8 mouse cellular contexts compared by ENCODE assay signal in genomic region chr13:54503604-54504521, GRCm38 (mm10). TPM values are rescaled to one million over a fixed set of nuclear protein-coding genes. Genes with fewer than 3 reads are reported as not detected.
DNase-seq lines count a peak whose midpoint lies in the region; ATAC-seq and TF ChIP-seq lines count a peak whose summit lies in the region.

Simc1 (plus strand) TSS chr13:54503779.

- DNase-seq in brain, embryonic 14.5 days (ENCODE audit: low read depth): peak; percentile 80
- peak; percentile 72 for DNase-seq in kidney, postnatal 0 days (ENCODE audit: low spot score)
- DNase-seq in liver, embryonic 14.5 days (ENCODE audit: low read depth in 3 of 3, low spot score in 3 of 3): peak; percentile 47 to 50 (median 50)
- DNase-seq in neural tube, embryonic 10.5 days (ENCODE audit: extremely low spot score, low spot score): peak; percentile 85

- no peaks in the 10 kb centered on the region for H3K9me3 ChIP-seq in erythroblast, embryonic 14.5 days (ENCODE audit: control insufficient read depth, low read length)
- H3K9me3 ChIP-seq in heart, embryonic 12.5 days (replicated peaks): no peaks in the 10 kb centered on the region
- no peaks in the 10 kb centered on the region for H3K9me3 ChIP-seq in kidney, postnatal 0 days (replicated peaks; ENCODE audit: low read length)
- H3K9me3 ChIP-seq in liver, embryonic 14.5 days (ENCODE audit: control insufficient read depth, low read length): no peaks in the 10 kb centered on the region
- no peaks in the 10 kb centered on the region for H3K9me3 ChIP-seq in stomach, embryonic 15.5 days

- WGBS in heart, embryonic 12.5 days: under 1% methylated on average over 96 of the region's 105 CpGs
- under 1% methylated on average over 95 of the region's 105 CpGs for WGBS in kidney, postnatal 0 days
- under 1% methylated on average over 104 of the region's 105 CpGs for WGBS in liver, embryonic 14.5 days (ENCODE audit: insufficient replicate concordance)
- under 1% methylated on average over 105 of the region's 105 CpGs for WGBS in stomach, embryonic 15.5 days

- H3K27me3 ChIP-seq in erythroblast, embryonic 14.5 days (ENCODE audit: control insufficient read depth): peaks cover 32% of the 10 kb centered on the region
- no peaks in the 10 kb centered on the region for H3K27me3 ChIP-seq in heart, embryonic 12.5 days (replicated peaks)
- H3K27me3 ChIP-seq in kidney, postnatal 0 days (ENCODE audit: insufficient read depth, low read length): no peaks in the 10 kb centered on the region
- no peaks in the 10 kb centered on the region; the same call in 1 of the 2 replicates for H3K27me3 ChIP-seq in liver, embryonic 14.5 days (ENCODE audit: control insufficient read depth, insufficient read depth, low read length)
- H3K27me3 ChIP-seq in stomach, embryonic 15.5 days (replicated peaks): no peaks in the 10 kb centered on the region

- no peak for TF ChIP-seq CTCF in brain, embryonic 14.5 days (IDR thresholded peaks at IDR 0.05; ENCODE audit: borderline replicate concordance, extremely low read depth, insufficient read depth, insufficient read length)
- no peak for TF ChIP-seq CTCF in kidney, postnatal 0 days (IDR thresholded peaks at IDR 0.05; ENCODE audit: low read depth)
- TF ChIP-seq CTCF in liver, embryonic 14.5 days (IDR thresholded peaks at IDR 0.05; ENCODE audit: low read depth): 0 out of 2 replicates have a peak, but pooled peaks have one; percentile 8

- peak within 1 kb of the TSS; percentile 84 for H3K9ac ChIP-seq in heart, embryonic 12.5 days
- H3K9ac ChIP-seq in kidney, postnatal 0 days (ENCODE audit: low read depth, low read length): peak within 1 kb of the TSS; percentile 74
- peak within 1 kb of the TSS; percentile 69 for H3K9ac ChIP-seq in liver, embryonic 14.5 days (replicated peaks)
- peak within 1 kb of the TSS; percentile 74 for H3K9ac ChIP-seq in stomach, embryonic 15.5 days

- H3K27ac ChIP-seq in heart, embryonic 12.5 days (ENCODE audit: poor library complexity, severe bottlenecking): 0 out of 2 replicates have a peak within 1 kb of the TSS, but pooled peaks have one; percentile 14
- peak within 1 kb of the TSS; percentile 77 for H3K27ac ChIP-seq in kidney, postnatal 0 days
- H3K27ac ChIP-seq in liver, embryonic 14.5 days: peak within 1 kb of the TSS; percentile 28; the same call in 1 of the 2 replicates
- H3K27ac ChIP-seq in stomach, embryonic 15.5 days: peak within 1 kb of the TSS; percentile 64

- peak; percentile 74 for ATAC-seq in CD4-positive, CD25-positive, alpha-beta regulatory T cell, adult 4 months
- peak; percentile 95 for ATAC-seq in heart, embryonic 12.5 days (ENCODE audit: insufficient number of reproducible peaks, low FRiP score)
- ATAC-seq in kidney, postnatal 0 days (replicated peaks; ENCODE audit: low FRiP score, low read depth): peak; percentile 91
- peak; percentile 93 for ATAC-seq in liver, embryonic 14.5 days (ENCODE audit: insufficient read depth)
- ATAC-seq in stomach, embryonic 15.5 days (ENCODE audit: insufficient read depth, low FRiP score, low read depth): peak; percentile 94

- peak within 1 kb of the TSS; percentile 81 for H3K4me2 ChIP-seq in heart, embryonic 12.5 days
- H3K4me2 ChIP-seq in kidney, postnatal 0 days (ENCODE audit: low read length): peak within 1 kb of the TSS; percentile 87
- peak within 1 kb of the TSS; percentile 99 for H3K4me2 ChIP-seq in liver, embryonic 14.5 days (ENCODE audit: low read depth)
- peak within 1 kb of the TSS; percentile 97 for H3K4me2 ChIP-seq in stomach, embryonic 15.5 days

- no peaks in the 10 kb centered on the region for H3K36me3 ChIP-seq in erythroblast, embryonic 14.5 days (ENCODE audit: control insufficient read depth)
- H3K36me3 ChIP-seq in heart, embryonic 12.5 days: no peaks in the 10 kb centered on the region
- H3K36me3 ChIP-seq in kidney, postnatal 0 days (ENCODE audit: insufficient read depth, low read length): no peaks in the 10 kb centered on the region
- no peaks in the 10 kb centered on the region for H3K36me3 ChIP-seq in liver, embryonic 14.5 days (replicated peaks; ENCODE audit: control insufficient read depth, insufficient read depth, low read depth)
- no peaks in the 10 kb centered on the region for H3K36me3 ChIP-seq in stomach, embryonic 15.5 days

- no peak for TF ChIP-seq EP300 in liver, embryonic 14.5 days (IDR thresholded peaks at IDR 0.05; ENCODE audit: low read depth)

- H3K4me1 ChIP-seq in erythroblast, embryonic 14.5 days (ENCODE audit: control insufficient read depth): peaks cover 44% of the 10 kb centered on the region
- peaks cover 10% of the 10 kb centered on the region for H3K4me1 ChIP-seq in heart, embryonic 12.5 days (replicated peaks)
- H3K4me1 ChIP-seq in kidney, postnatal 0 days (replicated peaks; ENCODE audit: insufficient read depth, low read length): peaks cover 7% of the 10 kb centered on the region; the same call in 1 of the 2 replicates
- H3K4me1 ChIP-seq in liver, embryonic 14.5 days (replicated peaks; ENCODE audit: control insufficient read depth in 2 of 2, insufficient read depth in 2 of 2, low read length in 1 of 2): peaks cover 7 to 15% of the 10 kb centered on the region in 2 experiments
- H3K4me1 ChIP-seq in stomach, embryonic 15.5 days: 0 out of 2 replicates have a peak, but pooled peaks cover 9% of the 10 kb centered on the region

- TF ChIP-seq POLR2A in brain, embryonic 14.5 days (IDR thresholded peaks at IDR 0.05; ENCODE audit: borderline replicate concordance, extremely low read depth, insufficient read depth, insufficient read length, poor library complexity, severe bottlenecking): peak; percentile 87

- H3K4me3 ChIP-seq in erythroblast, embryonic 14.5 days (replicated peaks): peak within 1 kb of the TSS; percentile 79
- peak within 1 kb of the TSS; percentile 76 for H3K4me3 ChIP-seq in heart, embryonic 12.5 days
- H3K4me3 ChIP-seq in kidney, postnatal 0 days (replicated peaks; ENCODE audit: low read depth, low read length): peak within 1 kb of the TSS; percentile 64
- H3K4me3 ChIP-seq in liver, embryonic 14.5 days (ENCODE audit: insufficient read depth in 1 of 2, low read depth in 2 of 2, low read length in 2 of 2): peak within 1 kb of the TSS; percentile 63 to 73
- peak within 1 kb of the TSS; percentile 73 for H3K4me3 ChIP-seq in stomach, embryonic 15.5 days (replicated peaks)

RNA-seq across cellular contexts. Expression of gene Simc1, which starts in this region (rescaled TPM):
- polyA plus RNA-seq in CD4-positive, CD25-positive, alpha-beta regulatory T cell, adult 4 months (2017; shearing (Covaris generic)): 10 to 100 TPM; 13.2 to 13.9 TPM
- polyA plus RNA-seq in brain, embryonic 14.5 days (2012; rRNA removed): 30.3 and 36.3 TPM in 2 replicates
- polyA plus RNA-seq in erythroblast, embryonic 14.5 days (2012): 0.04 and 0.07 TPM in 2 replicates
- 6.3 and 6.6 TPM in 2 replicates for polyA plus RNA-seq in heart, embryonic 12.5 days (2016; fragmentation: Nextera tagmentation; extraction: Ambion mirVana)
- polyA plus RNA-seq in kidney, postnatal 0 days (2015; fragmentation: Nextera tagmentation; extraction: Ambion mirVana): 6.8 and 8.0 TPM in 2 replicates
- 2.5 and 2.8 TPM in 2 replicates for polyA plus RNA-seq in liver, embryonic 14.5 days (2012; rRNA removed)
- 1.5 and 2.0 TPM in 2 replicates for polyA plus RNA-seq in liver, embryonic 14.5 days (2014; fragmentation: Nextera tagmentation; extraction: Ambion mirVana)
- 8.7 and 9.7 TPM in 2 replicates for polyA plus RNA-seq in stomach, embryonic 15.5 days (2015; fragmentation: Nextera tagmentation; extraction: Ambion mirVana)

Comparison
In these comparisons a context has a peak if more than half of its experiments do, and no peak if none do; other contexts are left out.
1. Peak in every context shown above with its lines: DNase-seq, ATAC-seq, H3K4me3 ChIP-seq and H3K27ac ChIP-seq.
2. H3K27ac ChIP-seq: peak in every context shown above with its lines; median percentile 77 in kidney, postnatal 0 days; 64 in stomach, embryonic 15.5 days; 28 in liver, embryonic 14.5 days; 14 in heart, embryonic 12.5 days.